In genomic region chr16:43979328-43980109, GRCm38 (mm10) we compare ENCODE assay signal across 7 mouse cellular contexts. TPM values are rescaled to one million over a fixed set of nuclear protein-coding genes. Genes with fewer than 3 reads are reported as not detected.
DNase-seq lines count a peak whose midpoint lies in the region; ATAC-seq and TF ChIP-seq lines count a peak whose summit lies in the region.

Gene Zdhhc23 (minus strand): TSS chr16:43979791.

- peak within 1 kb of the TSS; percentile 29 to 78 (median 56) for H3K4me3 ChIP-seq in CH12.LX (replicated peaks in 1 of 3; ENCODE audit: low read depth in 2 of 3, low read length in 2 of 3, poor library complexity in 1 of 3)
- H3K4me3 ChIP-seq in embryonic facial prominence, embryonic 12.5 days, result peak within 1 kb of the TSS; percentile 61
- H3K4me3 ChIP-seq in hindbrain, embryonic 13.5 days, result peak within 1 kb of the TSS; percentile 76
- peak within 1 kb of the TSS; percentile 79 for H3K4me3 ChIP-seq in small intestine, adult 2 months (ENCODE audit: low read depth, low read length)

- H3K27me3 ChIP-seq in CH12.LX (replicated peaks), result peaks cover 11% of the 10 kb centered on the region
- H3K27me3 ChIP-seq in embryonic facial prominence, embryonic 12.5 days, result peaks cover 11% of the 10 kb centered on the region; the same call in 1 of the 2 replicates
- peaks cover 38% of the 10 kb centered on the region for H3K27me3 ChIP-seq in hindbrain, embryonic 13.5 days
- no peaks in the 10 kb centered on the region for H3K27me3 ChIP-seq in small intestine, adult 2 months (ENCODE audit: control insufficient read depth, insufficient read depth, low read length)

- H3K36me3 ChIP-seq in CH12.LX (replicated peaks in 1 of 2; ENCODE audit: control insufficient read depth in 1 of 2, insufficient read depth in 1 of 2, low read length in 1 of 2), result no peaks in the 10 kb centered on the region
- H3K36me3 ChIP-seq in embryonic facial prominence, embryonic 12.5 days, result no peaks in the 10 kb centered on the region
- no peaks in the 10 kb centered on the region for H3K36me3 ChIP-seq in hindbrain, embryonic 13.5 days
- H3K36me3 ChIP-seq in small intestine, adult 2 months (ENCODE audit: control insufficient read depth, insufficient read depth, low read length), result peaks cover 11% of the 10 kb centered on the region

- H3K9ac ChIP-seq in CH12.LX (ENCODE audit: insufficient read depth, low read depth), result peak within 1 kb of the TSS; percentile 14; the same call in 1 of the 2 replicates
- H3K9ac ChIP-seq in embryonic facial prominence, embryonic 12.5 days, result peak within 1 kb of the TSS; percentile 58
- peak within 1 kb of the TSS; percentile 78 for H3K9ac ChIP-seq in hindbrain, embryonic 13.5 days

- in situ Hi-C loops in CH12.LX (cut with MboI; ENCODE audit: low pct_ligation_motif_present, low pct_unique_long_range_greater_than_20kb, low sequenced_read_pairs), result no loop called here

- TF ChIP-seq RAD21 in CH12.LX (IDR thresholded peaks at IDR 0.05; ENCODE audit: low read depth, low read length), result no peak

- peak; percentile 29; the same call in 1 of the 2 replicates for TF ChIP-seq POLR2A in CH12.LX (IDR thresholded peaks at IDR 0.05; ENCODE audit: low read depth, low read length)
- no peak for TF ChIP-seq POLR2A in small intestine, adult 2 months (IDR thresholded peaks at IDR 0.05; ENCODE audit: low read depth, low read length)

- intact Hi-C loops in left cerebral cortex, postnatal 10 days (cut with DNase I), result no loop called here

- no peak for TF ChIP-seq CTCF in CH12.LX (conservative IDR thresholded peaks at IDR 0.05 in 1 of 2, IDR thresholded peaks at IDR 0.05 in 1 of 2; ENCODE audit: low read depth in 2 of 2, low read length in 2 of 2)
- TF ChIP-seq CTCF in small intestine, adult 2 months (IDR thresholded peaks at IDR 0.05; ENCODE audit: extremely low read depth, insufficient read length, insufficient replicate concordance, low read depth, low read length), result no peak

- no peak for DNase-seq in CH12.LX (ENCODE audit: extremely low read depth)
- peak; percentile 58 for DNase-seq in adrenal gland, adult 2 months
- DNase-seq in left cerebral cortex, postnatal 10 days (ENCODE audit: extremely low spot score in 1 of 2, low spot score in 2 of 2), result peak in 1 of 2 experiments; percentile 58

- no peaks in the 10 kb centered on the region for H3K9me3 ChIP-seq in CH12.LX (replicated peaks; ENCODE audit: low read length)
- no peaks in the 10 kb centered on the region for H3K9me3 ChIP-seq in embryonic facial prominence, embryonic 12.5 days
- H3K9me3 ChIP-seq in hindbrain, embryonic 13.5 days, result no peaks in the 10 kb centered on the region

- no peaks in the 10 kb centered on the region for H3K79me2 ChIP-seq in CH12.LX (replicated peaks; ENCODE audit: control insufficient read depth, extremely low read depth, insufficient read depth, poor library complexity, severe bottlenecking)

- ATAC-seq in embryonic facial prominence, embryonic 12.5 days (ENCODE audit: insufficient number of reproducible peaks, insufficient read depth, low FRiP score, low TSS enrichment), result 0 out of 2 replicates have a peak, but pooled peaks have one; percentile 75
- peak; percentile 88 for ATAC-seq in hindbrain, embryonic 13.5 days (ENCODE audit: low FRiP score)
- ATAC-seq in megakaryocyte, adult 5-6 weeks (ENCODE audit: poor library complexity, severe bottlenecking), result peak; percentile 75

- no peak for TF ChIP-seq EP300 in CH12.LX (IDR thresholded peaks at IDR 0.05; ENCODE audit: low read length)

- H3K4me2 ChIP-seq in CH12.LX (ENCODE audit: insufficient read depth, low read depth, poor library complexity, severe bottlenecking), result peak within 1 kb of the TSS; percentile 75
- H3K4me2 ChIP-seq in embryonic facial prominence, embryonic 12.5 days (replicated peaks), result peak within 1 kb of the TSS; percentile 99
- H3K4me2 ChIP-seq in hindbrain, embryonic 13.5 days, result peak within 1 kb of the TSS; percentile 99

- dilution Hi-C loops in CH12.LX (cut with MboI; ENCODE audit: extremely low pct_ligation_motif_present, extremely low pct_unique_long_range_greater_than_20kb, low sequenced_read_pairs), result no loop called here

- H3K4me1 ChIP-seq in CH12.LX (ENCODE audit: control insufficient read depth in 1 of 2, insufficient read depth in 2 of 2), result peaks cover 0 to 7% of the 10 kb centered on the region in 2 experiments; a peak in 1 of 4 replicates
- H3K4me1 ChIP-seq in embryonic facial prominence, embryonic 12.5 days, result 0 out of 2 replicates have a peak, but pooled peaks cover 4% of the 10 kb centered on the region
- peaks cover 4% of the 10 kb centered on the region; the same call in 1 of the 2 replicates for H3K4me1 ChIP-seq in hindbrain, embryonic 13.5 days (replicated peaks)
- peaks cover 2% of the 10 kb centered on the region for H3K4me1 ChIP-seq in small intestine, adult 2 months (ENCODE audit: control insufficient read depth, insufficient read depth, insufficient read length, low read length)

- no peak within 1 kb of the TSS for H3K27ac ChIP-seq in CH12.LX (ENCODE audit: insufficient read depth, low read depth)
- H3K27ac ChIP-seq in embryonic facial prominence, embryonic 12.5 days, result no peak within 1 kb of the TSS
- no peak within 1 kb of the TSS for H3K27ac ChIP-seq in hindbrain, embryonic 13.5 days
- H3K27ac ChIP-seq in small intestine, adult 2 months (ENCODE audit: insufficient read depth, low read depth, low read length), result 0 out of 2 replicates have a peak within 1 kb of the TSS, but pooled peaks have one; percentile 8

- WGBS in embryonic facial prominence, embryonic 12.5 days, result under 1% methylated on average over 71 of the region's 103 CpGs
- under 1% methylated on average over 54 of the region's 103 CpGs for WGBS in hindbrain, embryonic 13.5 days
- WGBS in small intestine, adult 2 months, result 1% methylated on average over 97 of the region's 103 CpGs

TF ChIP-seq in CH12.LX, 34 proteins besides CTCF, POLR2A, EP300 and RAD21 (continues in another document):
- TF ChIP-seq TBP (conservative IDR thresholded peaks at IDR 0.05; ENCODE audit: low read depth, low read length) (no peak), BHLHE40 (IDR thresholded peaks at IDR 0.05; ENCODE audit: low read depth, low read length) (peak; percentile 87), HCFC1 (IDR thresholded peaks at IDR 0.05; ENCODE audit: low read depth, low read length) (no peak), JUN (IDR thresholded peaks at IDR 0.05; ENCODE audit: insufficient read depth, low read depth, low read length) (no peak), E2F4 (IDR thresholded peaks at IDR 0.05; ENCODE audit: insufficient replicate concordance, low read depth, low read length) (no peak), SIN3A (IDR thresholded peaks at IDR 0.05; ENCODE audit: low read length) (0 out of 2 replicates have a peak, but pooled peaks have one; percentile 54), SMC3 (IDR thresholded peaks at IDR 0.05; ENCODE audit: low read depth, low read length) (no peak), ZMIZ1 (IDR thresholded peaks at IDR 0.05; ENCODE audit: low read depth, low read length) (no peak), CHD1 (IDR thresholded peaks at IDR 0.05; ENCODE audit: low read depth, low read length) (no peak), POLR2AphosphoS2 (IDR thresholded peaks at IDR 0.05; ENCODE audit: low read depth, low read length) (no peak), NRF1 (IDR thresholded peaks at IDR 0.05; ENCODE audit: low read depth, low read length) (peak; percentile 66), IRF4 (IDR thresholded peaks at IDR 0.05; ENCODE audit: low read depth, low read length) (no peak), MEF2A (IDR thresholded peaks at IDR 0.05; ENCODE audit: borderline replicate concordance, low read depth, low read length) (no peak; the same call in 1 of the 2 replicates), ETS1 (conservative IDR thresholded peaks at IDR 0.05; ENCODE audit: low read depth, low read length) (no peak), MAZ (IDR thresholded peaks at IDR 0.05; ENCODE audit: low read depth, low read length) (no peak), ZC3H11A (IDR thresholded peaks at IDR 0.05; ENCODE audit: low read depth, low read length) (no peak), TCF12 (IDR thresholded peaks at IDR 0.05; ENCODE audit: low read depth, low read length) (peak; percentile 20; the same call in 1 of the 2 replicates), MAFK (IDR thresholded peaks at IDR 0.05; ENCODE audit: insufficient replicate concordance, low read length) (no peak), MXI1 (IDR thresholded peaks at IDR 0.05; ENCODE audit: low read depth, low read length) (peak; percentile 71; the same call in 1 of the 2 replicates), GABPA (IDR thresholded peaks at IDR 0.05; ENCODE audit: insufficient replicate concordance, low read depth, low read length) (no peak), KAT2A (IDR thresholded peaks at IDR 0.05; ENCODE audit: insufficient replicate concordance, low read length) (no peak), RCOR1 (conservative IDR thresholded peaks at IDR 0.05; ENCODE audit: low read depth, low read length) (no peak), PAX5 (IDR thresholded peaks at IDR 0.05; ENCODE audit: low read length) (no peak), ZKSCAN1 (IDR thresholded peaks at IDR 0.05; ENCODE audit: borderline replicate concordance, low read depth, low read length) (no peak), NELFE (IDR thresholded peaks at IDR 0.05; ENCODE audit: low read depth, low read length) (no peak), USF1 (IDR thresholded peaks at IDR 0.05; ENCODE audit: low read depth, low read length) (no peak), USF2 (conservative IDR thresholded peaks at IDR 0.05; ENCODE audit: low read depth, low read length) (no peak), JUND (conservative IDR thresholded peaks at IDR 0.05; ENCODE audit: low read depth, low read length) (no peak), CHD2 (IDR thresholded peaks at IDR 0.05; ENCODE audit: low read length) (no peak), MYC (IDR thresholded peaks at IDR 0.05; ENCODE audit: low read depth, low read length) (no peak), MAX (IDR thresholded peaks at IDR 0.05; ENCODE audit: low read length) (no peak; the same call in 1 of the 2 replicates)

RNA-seq across cellular contexts. Expression of gene Zdhhc23, which starts in this region (rescaled TPM):
- total RNA-seq in CH12.LX (2012; rRNA removed), result 0.59 and 0.68 TPM in 2 replicates
- 0.07 and 0.20 TPM in 2 replicates for total RNA-seq in CH12.LX (2014; rRNA removed)
- polyA plus RNA-seq in CH12.LX (2012; ENCODE audit: insufficient read length, low read depth), result 0.46 and 0.55 TPM in 2 replicates
- total RNA-seq in adrenal gland, adult 2 months (2021), result 1 to 10 TPM; 1.1 TPM
- polyA plus RNA-seq in adrenal gland, adult 2 months (2012; rRNA removed), result 0.19 and 0.33 TPM in 2 replicates
- polyA plus RNA-seq in embryonic facial prominence, embryonic 12.5 days (2016; fragmentation: Nextera tagmentation; extraction: Ambion mirVana), result 0.34 and 0.59 TPM in 2 replicates
- polyA plus RNA-seq in hindbrain, embryonic 13.5 days (2015; fragmentation: Nextera tagmentation; extraction: Ambion mirVana), result 1.7 and 1.8 TPM in 2 replicates
- 10 to 100 TPM; 30.6 to 33.7 TPM for total RNA-seq in left cerebral cortex, postnatal 10 days (2021)
- 0.91 and 0.98 TPM in 2 replicates for total RNA-seq in megakaryocyte, adult 5-6 weeks (2015)
- 0.41 and 1.5 TPM in 2 replicates for total RNA-seq in megakaryocyte, adult 5-6 weeks (2017)
- 2.2 and 3.4 TPM in 2 replicates for polyA plus RNA-seq in small intestine, adult 2 months (2012; rRNA removed)

Comparison
In these comparisons a context has a peak if more than half of its experiments do, and no peak if none do; other contexts are left out.
1. RNA of gene Zdhhc23 (total RNA-seq): 30.6 to 33.7 TPM in left cerebral cortex, postnatal 10 days; 0.41 to 1.5 TPM in megakaryocyte, adult 5-6 weeks, 1.1 TPM in adrenal gland, adult 2 months and 0.07 to 0.68 TPM in CH12.LX; every median in the first group is over 10 times any median in the second.
2. Peak in ATAC-seq, H3K4me3 ChIP-seq, H3K9ac ChIP-seq and H3K4me2 ChIP-seq in embryonic facial prominence, embryonic 12.5 days; RNA of the gene not detected or under 1 TPM.
3. H3K9ac ChIP-seq: peak in every context shown above with its lines; median percentile 78 in hindbrain, embryonic 13.5 days; 58 in embryonic facial prominence, embryonic 12.5 days; 14 in CH12.LX.
4. Peak in every context shown above with its lines, with median percentiles within 50 percentile points of each other: H3K4me2 ChIP-seq, H3K4me3 ChIP-seq and ATAC-seq.